Mouse (Mus musculus) megakaryocyte progenitor cell, adult 5-6 weeks (primary cell): ENCODE data around the gene Lims1. TPM values are rescaled to one million over a fixed set of nuclear protein-coding genes. Genes with fewer than 3 reads are reported as not detected.
A peak's percentile ranks its signal among the peaks of the same experiment; 100 is the strongest.

ENCODE experiments used
- ATAC-seq: replicated peaks from 2 replicates; pipeline ENCODE4 v1.8.0; 2016; ENCODE audit warnings: mild to moderate bottlenecking, moderate TSS enrichment, inconsistent platforms; ENCODE audit not compliant: poor library complexity
- total RNA-seq, 2 experiments: library from RNA; stranded (forward) in 1 of 2; stranded (reverse) in 1 of 2; fragments of 157-497, 149-512 nt in 1 of 2; fragments of 200-1000 nt in 1 of 2; gene quantifications; 2 replicates each; pipeline versions ENCODE4 v1.2.3 to v1.2.4; 2015 to 2017

The Lims1 gene
- total RNA-seq, 2 experiments from 2014 or later = 71.3 to 116 TPM

DNA sequence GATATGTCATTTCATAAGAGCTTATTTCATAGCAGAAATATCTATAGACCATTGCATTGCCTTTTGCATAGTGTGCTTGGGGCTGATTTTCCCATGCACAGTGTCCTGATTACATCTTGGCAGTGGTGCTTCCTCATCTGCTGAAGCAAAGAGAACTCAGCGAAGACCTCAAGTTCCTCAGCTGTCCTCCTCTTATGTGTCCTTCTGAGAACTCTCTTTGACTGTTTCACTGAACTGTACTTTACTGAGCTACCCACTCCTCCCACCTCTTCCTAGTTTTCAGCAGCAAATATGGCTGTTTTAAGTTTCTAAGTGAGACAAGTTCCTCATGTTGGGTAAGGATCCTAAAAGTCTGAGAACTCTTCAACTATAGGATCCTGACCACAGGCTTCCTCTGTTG is 58.6 kb downstream of the Lims1 start:
- ATAC-seq = peak; percentile 57

DNA sequence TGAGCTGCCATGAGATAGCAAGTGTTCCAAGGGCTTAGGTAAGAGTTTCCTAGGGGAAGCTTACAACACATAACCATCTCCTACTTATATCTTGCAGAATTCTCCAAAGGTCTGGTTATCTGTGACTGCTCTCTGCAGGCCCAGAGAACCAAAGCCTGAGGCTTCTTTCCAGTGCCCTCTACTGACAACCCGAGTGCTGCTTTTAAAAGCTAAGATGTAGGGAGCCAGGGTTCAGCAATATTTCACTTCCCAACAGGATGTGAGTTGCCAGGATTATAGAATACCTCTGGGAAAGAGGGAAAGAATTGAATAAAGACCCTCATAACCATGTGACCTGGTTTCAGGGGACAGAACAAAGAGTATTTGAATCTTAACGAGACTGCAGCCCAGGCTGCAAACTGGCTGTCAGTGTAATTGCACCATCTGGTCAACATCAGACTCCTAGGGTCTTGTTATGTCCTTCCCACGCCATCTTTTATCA is 59.4 kb downstream of the Lims1 start:
- ATAC-seq = peak; percentile 21; the same call in 1 of the 2 replicates

DNA sequence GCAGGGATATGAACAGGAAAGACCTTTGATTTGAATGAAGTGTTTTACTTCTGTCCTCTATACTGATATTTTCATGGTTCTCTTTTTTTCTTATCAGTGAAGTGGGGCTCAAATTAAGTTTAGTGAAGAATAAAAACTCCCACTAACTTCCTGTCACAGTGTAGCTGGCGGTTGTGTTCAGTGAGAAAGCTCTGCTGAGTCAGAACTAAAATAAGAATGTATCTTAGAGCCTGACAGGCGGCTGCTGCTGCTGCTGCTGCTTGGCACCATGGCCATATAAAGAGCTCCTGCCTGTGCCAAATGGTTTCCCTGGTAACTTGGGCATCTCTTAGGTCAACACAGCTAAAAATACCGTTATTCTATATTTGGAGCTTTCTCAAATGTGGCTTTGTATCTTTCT is 60.0 kb downstream of the Lims1 start:
- peak; percentile 61 for ATAC-seq

DNA sequence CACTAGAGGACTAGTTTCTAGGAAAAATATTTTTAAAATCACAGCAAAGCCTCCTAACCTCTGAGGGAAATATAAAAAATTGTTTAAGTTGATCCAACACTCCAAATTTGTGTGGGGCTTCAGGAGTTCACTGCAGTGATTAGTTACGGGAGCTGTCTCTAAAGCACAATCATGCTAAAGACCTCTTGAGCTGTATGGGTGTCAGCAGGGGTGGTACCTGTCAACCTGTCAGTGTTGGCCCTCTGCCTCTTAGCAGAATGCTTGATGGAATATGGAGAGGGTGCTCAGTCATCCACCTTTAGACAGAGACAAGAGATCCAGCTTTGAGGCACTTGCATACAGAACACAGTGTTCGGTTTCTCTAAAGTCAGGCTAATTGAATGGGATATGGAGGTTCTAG is 60.5 kb downstream of the Lims1 start:
- no peak for ATAC-seq

DNA sequence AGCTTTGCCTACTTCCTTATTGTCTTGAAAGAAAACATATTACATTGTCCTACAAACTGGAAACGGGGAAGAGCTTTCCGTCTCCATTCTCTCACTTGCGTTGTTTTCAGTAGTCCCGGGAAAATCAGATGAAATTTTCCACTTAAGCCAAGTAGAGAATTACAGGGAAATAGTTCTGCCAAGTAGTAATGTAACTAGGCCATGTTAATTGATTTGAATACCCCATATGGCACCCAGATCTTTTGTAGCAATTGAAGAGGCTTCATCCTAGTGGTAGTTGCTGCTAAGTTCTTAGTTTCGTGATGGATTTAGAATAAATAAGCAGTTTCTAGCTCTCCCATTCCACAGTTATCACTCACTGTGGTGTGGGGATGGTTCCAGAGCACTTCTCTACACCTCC is 62.4 kb downstream of the Lims1 start:
- ATAC-seq = no peak

DNA sequence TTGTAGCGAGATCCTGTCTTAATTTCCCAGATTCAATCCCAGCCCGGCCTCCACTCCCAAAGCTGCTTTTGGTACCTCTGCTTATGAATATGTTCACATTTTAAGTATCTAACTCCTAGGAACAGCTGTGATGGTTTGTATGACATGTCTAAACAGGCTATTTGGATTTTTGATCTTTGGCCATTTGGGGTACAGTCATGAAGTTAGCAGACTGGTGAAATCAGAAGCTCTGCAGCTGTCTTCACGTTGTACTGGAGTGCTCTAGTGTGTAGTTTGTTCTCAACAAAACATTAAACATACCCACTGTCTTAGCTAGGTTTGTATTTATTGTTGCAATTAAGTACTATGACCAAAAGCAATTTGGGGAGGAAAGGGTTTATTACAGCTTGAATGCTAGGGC is 63.7 kb downstream of the Lims1 start:
- no peak for ATAC-seq

DNA sequence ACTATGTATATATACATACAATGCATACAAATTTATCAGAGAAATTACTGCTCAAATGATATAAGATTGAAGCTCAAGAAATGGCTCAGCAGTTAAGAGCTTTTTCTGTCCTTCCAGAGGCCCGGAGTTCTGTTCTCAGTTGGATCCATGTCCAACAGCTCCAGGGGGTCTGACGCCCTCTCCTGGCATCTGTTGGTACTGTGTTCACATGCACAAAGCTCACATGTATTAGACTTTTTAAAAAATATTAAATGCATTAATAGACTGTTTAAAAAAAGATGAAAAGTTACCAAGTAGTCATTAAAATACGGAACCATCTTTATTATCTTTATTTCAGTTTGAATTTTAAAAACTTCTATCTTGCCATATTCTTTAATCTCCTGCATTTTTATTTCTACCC is 65.4 kb downstream of the Lims1 start:
- no peak for ATAC-seq

DNA sequence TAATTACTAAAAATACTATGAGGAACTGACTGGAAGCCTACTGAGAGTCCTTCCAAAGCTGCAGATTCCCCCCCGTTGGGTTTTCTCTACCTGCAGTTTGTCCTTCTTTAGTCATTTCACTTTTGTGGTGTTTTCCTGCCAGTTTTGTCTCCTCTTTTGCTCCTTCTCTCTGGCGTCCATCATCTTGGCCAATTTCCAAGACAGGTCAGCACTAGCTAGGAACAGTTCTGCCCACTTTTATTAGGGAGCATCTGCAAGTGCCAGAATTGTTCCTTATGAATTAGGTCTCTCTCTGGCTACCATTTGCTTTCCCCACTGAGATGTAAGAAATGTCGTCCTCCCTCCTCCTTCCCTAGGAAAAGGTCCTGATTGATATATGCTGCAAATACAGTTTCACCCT is 65.9 kb downstream of the Lims1 start:
- no peak for ATAC-seq

DNA sequence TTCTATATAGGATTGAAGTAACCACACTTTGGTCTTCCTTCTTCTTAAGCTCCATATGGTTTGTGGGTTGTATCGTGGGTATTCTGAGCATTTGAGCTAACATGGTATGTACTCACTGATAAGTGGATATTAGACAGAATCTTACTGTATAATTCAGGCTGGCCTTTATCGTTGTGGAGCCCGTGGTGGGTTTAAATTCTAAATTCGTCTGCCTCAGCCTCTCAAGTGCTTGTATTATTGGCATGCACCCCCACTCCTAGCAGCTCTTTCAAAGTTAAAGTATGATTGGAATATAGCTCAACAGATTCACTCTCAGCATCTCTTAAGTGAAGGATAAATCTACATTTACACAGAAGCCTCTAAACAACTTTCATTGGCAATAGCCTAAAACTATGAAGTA is 69.2 kb downstream of the Lims1 start:
- ATAC-seq = no peak

DNA sequence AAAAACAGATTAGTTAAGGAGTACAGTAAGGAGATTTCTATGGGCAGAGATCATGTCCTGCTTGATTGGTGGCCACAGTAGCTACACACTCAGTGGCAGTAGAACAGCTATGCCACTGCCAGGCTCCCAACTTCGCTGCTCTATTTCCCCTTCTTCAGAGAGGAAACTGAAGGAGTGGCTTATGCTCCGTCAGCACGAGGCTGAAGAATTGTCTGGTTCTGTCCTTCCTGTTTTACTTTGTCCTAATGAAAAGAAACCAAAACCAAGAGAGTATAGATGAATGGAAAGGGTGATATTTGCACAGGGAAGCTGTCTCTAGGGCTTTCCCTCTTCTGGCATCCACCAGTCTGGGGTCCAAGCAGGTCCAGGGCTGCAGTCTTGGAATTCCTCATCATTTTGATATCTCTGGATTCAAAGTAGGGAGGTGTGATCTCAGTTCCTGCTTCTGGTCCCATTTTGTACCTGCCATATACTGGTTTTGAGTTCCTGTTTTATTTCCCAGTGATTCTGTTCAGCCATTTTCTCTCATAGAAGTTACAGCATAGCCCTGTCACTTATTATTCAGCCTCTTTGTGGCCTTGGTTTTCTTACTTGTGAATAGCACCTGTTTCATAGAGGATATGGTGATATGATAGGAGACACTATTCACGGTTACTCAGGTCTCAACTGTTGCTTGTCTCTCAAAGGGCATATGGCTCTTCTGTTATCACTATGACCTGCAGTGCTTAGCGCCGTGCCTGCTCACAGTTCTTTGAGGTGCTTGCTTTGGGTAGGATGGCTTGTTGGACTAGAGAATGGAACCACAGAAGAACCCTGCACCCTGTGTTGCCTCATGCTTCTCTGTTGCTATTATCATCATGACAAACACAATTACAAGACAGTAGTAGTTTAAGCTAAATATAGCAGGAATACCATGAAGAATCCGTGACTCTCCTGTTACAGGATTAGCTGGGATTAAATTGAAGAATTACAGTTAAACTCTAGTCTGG is 70.1 kb downstream of the Lims1 start:
- ATAC-seq = peak; percentile 89

DNA sequence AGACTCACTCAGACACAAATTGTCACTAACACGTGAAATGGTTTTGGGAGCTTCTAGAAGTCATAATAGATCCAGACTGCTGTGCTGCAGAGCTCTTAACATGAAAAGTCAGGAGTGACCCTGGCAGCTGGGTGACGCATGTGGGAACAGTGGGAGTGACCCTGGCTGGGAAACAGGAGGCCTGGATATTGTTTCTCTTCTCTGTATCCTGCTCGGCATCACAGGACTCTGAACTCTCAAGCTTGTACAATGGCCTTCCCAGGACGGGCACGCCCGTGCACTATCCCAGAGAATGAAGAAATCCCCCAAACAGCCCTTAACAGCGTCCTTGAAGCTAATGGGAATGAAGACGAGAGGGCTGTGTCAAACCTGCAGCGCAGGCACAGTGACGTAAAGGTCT is 70.9 kb downstream of the Lims1 start:
- ATAC-seq = no peak

DNA sequence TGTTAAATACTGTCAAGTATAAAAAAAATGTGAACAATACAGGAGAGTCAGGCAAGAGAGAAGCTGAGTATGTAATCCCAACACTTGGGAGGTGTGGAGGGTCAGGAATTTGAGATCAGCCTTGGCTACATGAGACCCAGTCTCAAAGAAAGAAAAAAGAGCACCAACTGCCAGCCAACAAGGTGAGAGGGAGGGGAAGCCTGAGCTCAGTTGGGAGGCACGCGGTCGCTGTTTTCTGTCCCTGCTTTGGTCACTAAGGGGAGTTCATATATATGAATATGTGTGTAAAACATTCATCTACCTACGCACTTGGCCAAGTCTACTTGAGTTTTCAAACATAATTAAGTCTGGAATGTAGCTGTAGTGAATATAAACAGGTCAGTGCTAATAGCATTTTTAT is 72.0 kb downstream of the Lims1 start:
- no peak for ATAC-seq

DNA sequence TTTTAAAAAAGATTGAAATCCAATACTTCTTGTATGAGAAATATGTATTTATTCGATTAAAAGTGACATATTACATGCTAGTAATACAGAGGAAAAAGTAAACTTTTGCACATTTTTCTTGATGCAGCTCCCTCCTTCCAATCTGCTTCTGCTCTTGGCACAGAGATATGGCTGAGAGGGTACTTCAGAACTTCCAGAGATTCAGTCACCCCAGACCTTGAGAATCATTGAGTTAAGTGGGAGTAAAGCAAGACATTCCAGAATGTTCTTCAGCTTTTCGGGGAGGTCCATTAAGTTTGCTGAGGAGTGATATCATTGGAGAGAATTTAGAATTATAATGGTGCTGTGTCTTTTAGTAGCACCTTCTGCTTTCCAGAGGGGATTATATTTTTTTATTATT is 72.5 kb downstream of the Lims1 start:
- ATAC-seq = no peak

DNA sequence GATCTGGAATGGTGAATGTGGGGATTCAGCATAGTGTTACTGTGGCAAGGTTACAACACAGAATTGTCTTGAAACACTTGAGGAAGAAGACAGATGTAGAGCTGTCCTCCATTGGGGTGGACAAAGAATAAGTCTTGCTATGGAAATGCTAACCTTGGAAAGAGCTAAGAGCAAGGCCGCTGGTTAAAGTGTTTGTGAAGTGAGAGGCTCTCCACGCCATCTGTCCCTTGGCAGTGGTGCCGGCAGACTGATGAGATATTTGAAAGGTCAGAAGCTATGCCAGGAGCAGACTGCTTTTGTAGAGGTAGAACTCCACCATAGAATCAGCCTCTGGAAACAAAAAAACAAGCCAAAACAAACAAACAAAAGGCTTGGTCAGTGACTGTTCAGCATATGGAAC is 73.3 kb downstream of the Lims1 start:
- no peak for ATAC-seq

DNA sequence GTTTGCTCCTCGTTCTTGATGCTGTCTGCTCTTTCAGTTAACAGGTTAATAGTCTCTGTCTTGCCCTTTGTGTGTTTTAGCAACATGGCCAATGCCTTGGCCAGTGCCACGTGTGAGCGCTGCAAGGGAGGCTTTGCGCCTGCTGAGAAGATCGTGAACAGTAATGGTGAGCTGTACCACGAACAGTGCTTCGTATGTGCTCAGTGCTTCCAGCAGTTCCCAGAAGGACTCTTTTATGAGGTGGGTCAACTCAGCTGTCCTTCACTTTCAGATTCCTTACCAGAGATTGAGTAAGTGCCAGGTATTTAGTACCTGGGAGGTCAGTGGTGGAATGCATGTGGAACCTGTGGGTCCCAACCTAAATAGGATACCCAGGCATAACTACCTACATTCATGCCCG is 75.7 kb downstream of the Lims1 start:
- no peak for ATAC-seq

DNA sequence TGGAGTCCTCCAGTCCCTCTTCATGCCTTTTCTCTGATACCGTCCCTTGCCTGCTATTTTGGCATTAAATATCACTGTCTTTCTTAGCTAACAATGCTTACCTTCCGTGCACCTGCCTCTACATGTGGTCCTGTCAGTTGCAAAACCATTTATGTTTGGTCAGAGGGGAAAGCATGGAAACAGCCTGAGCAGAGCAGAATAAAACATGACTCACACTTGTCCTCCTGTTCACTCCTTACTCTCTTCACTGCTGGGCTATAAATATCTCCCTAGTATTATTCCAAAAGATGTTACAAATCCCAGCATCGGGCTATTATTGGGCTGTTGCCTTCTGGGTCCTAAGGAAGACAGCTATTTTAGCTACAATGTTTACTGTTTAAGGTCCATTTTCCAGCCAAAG is 78.6 kb downstream of the Lims1 start:
- no peak for ATAC-seq

DNA sequence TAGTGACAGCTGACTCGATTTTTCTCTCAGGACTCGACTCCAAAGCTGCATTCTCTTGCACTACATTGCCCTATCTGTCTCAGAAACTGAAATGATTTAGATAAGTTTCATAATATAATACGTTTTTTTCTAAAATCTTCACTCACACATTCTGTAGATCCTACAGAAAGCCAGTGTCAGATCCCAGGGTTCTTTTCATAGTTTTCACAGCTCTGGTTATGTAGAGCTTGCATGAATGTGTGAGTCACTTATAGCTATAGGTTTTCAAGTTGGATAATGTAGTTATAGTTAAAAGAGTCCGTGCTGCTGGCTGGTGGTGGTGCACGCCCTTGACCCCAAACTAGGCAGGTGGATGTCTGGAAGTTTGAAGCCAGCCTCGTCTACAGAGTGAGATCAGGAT is 81.4 kb downstream of the Lims1 start:
- ATAC-seq = no peak

DNA sequence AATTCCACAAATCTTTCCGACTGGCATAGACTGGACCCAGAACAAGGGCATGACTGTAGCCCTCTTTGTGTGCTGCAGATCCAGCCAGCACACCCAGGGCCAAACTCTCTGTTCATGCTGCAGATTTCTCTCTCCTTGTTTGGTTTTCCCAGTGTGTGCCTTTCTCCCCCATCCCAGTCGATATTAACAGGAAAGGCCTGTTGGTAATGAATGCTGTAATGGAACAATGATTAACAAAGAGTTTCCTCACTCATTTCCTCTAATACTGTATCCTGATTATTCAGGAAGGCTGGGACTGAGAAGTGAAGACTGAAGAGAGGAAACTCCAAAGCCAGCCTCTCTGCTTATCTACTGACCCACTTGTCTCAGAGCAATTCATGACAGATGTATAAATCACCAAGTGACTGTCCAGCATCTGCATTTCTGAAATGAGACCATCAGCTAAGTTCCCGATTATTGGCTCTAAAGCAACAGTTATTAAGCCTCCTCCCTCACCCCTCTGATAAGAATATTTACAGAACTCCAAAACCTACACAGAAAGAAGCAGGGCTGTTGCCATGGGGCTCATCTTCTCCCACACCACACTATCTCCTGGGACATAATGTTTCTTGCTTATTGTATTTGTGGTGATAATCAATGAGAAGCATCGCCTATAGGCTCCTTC is 82.2 kb downstream of the Lims1 start:
- peak; percentile 45 for ATAC-seq

DNA sequence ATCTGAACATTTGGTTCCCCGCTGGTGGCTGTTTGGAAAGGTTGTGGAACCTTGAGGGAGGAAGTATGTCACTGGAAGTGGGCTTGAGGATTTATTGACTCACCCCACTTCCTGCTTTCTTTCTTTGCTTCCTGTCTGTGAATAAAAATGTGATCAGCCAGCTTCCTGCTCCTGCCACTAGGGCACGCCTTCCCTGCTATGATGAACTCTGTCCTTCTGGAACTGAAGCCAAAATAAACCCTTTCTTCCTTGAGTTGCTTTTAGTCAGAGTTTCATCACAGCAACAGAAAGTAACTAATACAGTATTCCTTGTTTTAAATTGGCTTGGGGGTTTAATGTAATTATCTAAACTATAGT is 82.7 kb downstream of the Lims1 start:
- peak; percentile 85 for ATAC-seq

DNA sequence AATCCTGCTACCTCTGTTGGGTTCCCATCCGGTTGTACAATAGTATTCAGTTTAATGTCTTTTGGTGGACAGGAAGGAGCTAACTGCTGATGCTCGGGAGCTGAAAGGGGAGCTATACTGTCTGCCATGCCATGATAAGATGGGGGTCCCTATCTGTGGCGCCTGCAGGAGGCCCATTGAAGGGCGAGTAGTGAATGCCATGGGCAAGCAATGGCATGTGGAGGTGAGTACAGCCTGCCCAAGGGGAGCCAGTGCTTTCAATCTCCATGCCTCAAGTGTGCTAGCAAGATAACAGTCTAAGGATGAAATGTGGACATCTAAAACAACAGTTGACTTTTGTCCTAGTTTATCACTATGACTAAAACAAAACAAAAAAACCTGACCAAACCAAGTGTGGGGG is 89.1 kb downstream of the Lims1 start:
- peak; percentile 96 for ATAC-seq

DNA sequence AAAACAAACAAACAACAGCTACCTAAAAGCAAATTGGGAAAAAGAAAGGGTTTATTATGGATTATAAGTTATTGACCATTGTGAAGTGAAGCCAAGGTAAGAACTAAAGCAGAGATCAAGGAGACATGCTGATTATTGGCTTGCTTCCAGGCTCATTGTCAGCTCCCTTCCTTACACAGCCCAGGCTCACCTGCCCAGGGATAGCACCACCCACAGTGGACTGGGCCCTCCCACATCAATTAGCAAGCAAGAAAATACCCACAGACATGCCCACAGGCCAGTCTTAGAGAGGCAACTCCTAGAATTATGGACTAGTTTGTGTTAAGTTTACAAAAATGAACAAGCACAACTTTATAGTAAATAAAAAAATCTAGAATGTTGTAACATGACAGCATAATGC is 89.6 kb downstream of the Lims1 start:
- ATAC-seq = no peak

DNA sequence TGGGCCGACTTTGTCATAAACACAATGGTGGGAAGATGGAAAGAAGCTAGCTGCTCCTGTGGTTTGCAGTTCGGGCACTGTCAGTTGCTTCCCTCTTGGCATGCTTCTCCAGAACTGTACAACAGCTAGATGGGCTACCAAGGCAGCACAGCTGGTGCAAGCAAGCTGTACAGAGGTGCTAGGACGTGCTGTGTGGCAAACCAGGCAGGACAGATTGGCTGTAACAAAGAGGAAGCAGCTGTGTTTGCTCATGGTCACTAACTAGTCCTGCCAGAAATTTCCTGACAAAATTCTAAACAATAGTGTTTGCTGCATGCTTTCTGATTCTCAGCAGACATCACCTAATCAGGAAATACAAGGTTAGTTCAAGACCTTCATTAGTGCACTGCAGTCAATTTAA is 93.4 kb downstream of the Lims1 start:
- ATAC-seq = no peak
